Mouse (Mus musculus) urinary bladder, adult 18-20 months (tissue): Measurements from ENCODE around the gene Galr3.
A peak's percentile ranks its signal among the peaks of the same experiment; 100 is the strongest.
"Not testable (repeated sequence)": the region's sequence is repeated elsewhere in the genome, so short reads cannot be mapped to it uniquely, and the experiment has no call there.

Experiments used
- DNase-seq, 2 experiments: peaks; one replicate each; pipeline ENCODE4 v3.0.0; 2022; ENCODE audit warnings: low spot score in 2 of 2, mixed read lengths in 2 of 2

Gene Galr3

GRCm38 (mm10) chr15:79026511-79027290 is 15.0 kb upstream of the Galr3 start:
- no peak for DNase-seq

- peak in 1 of 2 experiments; percentile 37 for DNase-seq
Observed at GRCm38 (mm10) chr15:79027291-79028205, 14.1 kb upstream of the Galr3 start.

- peak; percentile 90 to 91 for DNase-seq
Observed at GRCm38 (mm10) chr15:79028237-79028738, 13.4 kb upstream of the Galr3 start, which contains the start of gene H1f0. Gene H1f0 (plus strand): TSS chr15:79028450.

GRCm38 (mm10) chr15:79028823-79029484 is 12.7 kb upstream of the Galr3 start:
- no peak for DNase-seq

- no peak for DNase-seq
Observed at GRCm38 (mm10) chr15:79029519-79030241, 12.0 kb upstream of the Galr3 start.

- DNase-seq, result peak; percentile 71 to 88
Observed at GRCm38 (mm10) chr15:79030551-79031435, 10.9 kb upstream of the Galr3 start.

- not testable (repeated sequence) for DNase-seq
Observed at GRCm38 (mm10) chr15:79031908-79032307, 9.8 kb upstream of the Galr3 start.

GRCm38 (mm10) chr15:79037913-79038328 is 3.8 kb upstream of the Galr3 start:
- peak; percentile 43 to 71 for DNase-seq

- DNase-seq, result no peak
Observed at GRCm38 (mm10) chr15:79038331-79038730, 3.4 kb upstream of the Galr3 start.

GRCm38 (mm10) chr15:79038853-79039252 is 2.8 kb upstream of the Galr3 start:
- peak; percentile 69 to 74 for DNase-seq

GRCm38 (mm10) chr15:79040501-79041416 is 926 bp upstream of the Galr3 start:
- DNase-seq, result no peak

GRCm38 (mm10) chr15:79042721-79043491 is 1.2 kb downstream of the Galr3 start:
- DNase-seq, result peak in 1 of 2 experiments; percentile 38

GRCm38 (mm10) chr15:79044837-79045236 is 3.2 kb downstream of the Galr3 start:
- no peak for DNase-seq

- DNase-seq, result no peak
Observed at GRCm38 (mm10) chr15:79048186-79048585, 6.5 kb downstream of the Galr3 start.

- no peak for DNase-seq
Observed at GRCm38 (mm10) chr15:79050160-79050845, 8.6 kb downstream of the Galr3 start.

- no peak for DNase-seq
Observed at GRCm38 (mm10) chr15:79050964-79051363, 9.3 kb downstream of the Galr3 start.
